Mouse (Mus musculus) bone marrow macrophage, adult 2 months (primary cell): Measurements from ENCODE around the gene Dst.

Source experiments
- CTCF ChIP-seq: IDR thresholded peaks from 2 replicates; pipeline ENCODE4 v1.5.1; 2012; ENCODE audit warnings: low read depth, mild to moderate bottlenecking, low read length, moderate library complexity
- POLR2A ChIP-seq: IDR thresholded peaks from 2 replicates; pipeline ENCODE4 v1.6.1; 2012; ENCODE audit warnings: mild to moderate bottlenecking, low read depth, low read length, borderline replicate concordance

DNA sequence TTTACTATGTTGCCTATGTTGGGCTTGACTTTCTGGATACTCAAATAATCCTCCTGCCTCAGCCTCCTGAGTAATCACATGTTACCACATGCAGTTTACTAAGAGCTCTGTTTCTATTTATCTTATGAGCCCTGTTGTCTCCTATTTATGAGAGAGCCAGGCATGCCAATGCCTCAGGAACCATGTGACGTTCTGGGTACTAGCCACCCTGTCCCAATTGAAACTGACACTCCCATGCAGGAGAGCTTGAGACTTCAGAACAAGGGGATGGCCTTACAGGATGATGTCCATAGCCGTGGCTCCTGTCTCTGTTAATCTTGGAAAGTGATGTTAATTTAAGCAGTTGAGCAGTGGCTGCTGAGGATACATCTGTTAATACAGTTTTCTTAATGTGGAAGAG, 220.8 kb downstream of the Dst start:
- no peak for TF ChIP-seq CTCF
- TF ChIP-seq POLR2A = no peak
